Mouse (Mus musculus) CH12F3 (cell line): ENCODE results near the gene Snx29.
"Not testable (repeated sequence)": the region's sequence is repeated elsewhere in the genome, so short reads cannot be mapped to it uniquely, and the experiment has no call there.

Experiments used
- in situ Hi-C: fragments of 300-500 bp; cut with MboI; formaldehyde crosslinking; loops from 2 replicates; pipeline ENCODE4 v1.14.3; 2020; ENCODE audit warnings: low sequenced_read_pairs

Snx29 gene

DNA sequence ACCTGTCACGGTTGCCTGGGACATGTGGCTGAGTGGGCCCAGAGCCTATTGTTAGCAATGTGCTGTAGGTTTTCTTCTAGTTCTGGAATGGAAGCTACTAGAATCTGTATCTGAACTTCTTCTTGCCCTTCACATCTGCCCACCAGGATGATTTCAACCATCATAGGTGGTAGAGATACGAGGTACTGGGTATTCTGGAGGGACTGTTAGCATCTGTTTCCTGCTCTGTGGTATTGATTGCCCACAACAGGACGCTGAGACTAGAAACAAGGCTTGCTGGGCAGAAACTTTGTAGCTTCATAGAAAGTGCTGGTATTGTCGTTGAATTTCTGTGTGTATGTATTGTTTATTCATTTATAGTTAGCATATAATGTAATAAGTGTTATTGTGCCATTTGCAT, 118.9 kb downstream of the Snx29 start:
- in situ Hi-C loops, result no loop called here

DNA sequence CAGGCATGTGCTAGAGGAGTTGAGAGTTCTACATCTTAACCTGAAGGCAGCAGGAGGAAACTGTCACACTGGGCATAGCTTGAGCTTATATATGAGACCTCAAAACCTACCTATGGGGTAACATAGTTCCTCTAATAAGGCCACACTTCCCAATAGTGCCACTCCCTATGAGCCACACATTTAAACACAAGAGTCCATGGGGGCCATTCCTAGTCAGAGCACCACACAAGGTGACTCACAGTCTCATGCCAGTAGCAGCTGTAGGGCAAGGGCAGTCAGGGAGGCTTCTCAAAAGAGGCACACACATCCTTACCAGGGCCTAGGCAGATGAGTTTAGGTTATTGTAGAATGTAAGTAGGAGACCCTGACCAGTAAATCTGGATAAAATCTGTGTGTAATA, 119.8 kb downstream of the Snx29 start:
- in situ Hi-C loops, result no loop called here

DNA sequence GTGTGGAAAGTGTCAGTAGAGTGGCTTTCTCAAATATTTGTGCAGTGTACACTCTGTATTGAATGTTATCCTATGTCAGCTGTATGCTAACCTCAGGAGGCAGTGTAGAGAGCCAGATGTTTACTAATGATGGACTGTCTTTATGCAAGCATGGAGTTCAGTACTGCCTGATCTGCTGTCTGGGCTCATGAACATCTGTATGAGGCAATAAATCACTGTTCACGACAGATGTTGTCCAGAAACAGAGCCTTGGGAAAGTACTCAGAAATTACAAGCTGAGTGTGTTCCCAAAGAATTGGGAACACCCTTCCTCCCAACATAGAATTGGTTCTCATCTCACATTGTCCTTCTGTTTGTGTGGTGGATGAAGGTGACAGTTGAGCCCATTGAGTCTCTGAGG, 121.9 kb downstream of the Snx29 start:
- in situ Hi-C loops, result no loop called here

DNA sequence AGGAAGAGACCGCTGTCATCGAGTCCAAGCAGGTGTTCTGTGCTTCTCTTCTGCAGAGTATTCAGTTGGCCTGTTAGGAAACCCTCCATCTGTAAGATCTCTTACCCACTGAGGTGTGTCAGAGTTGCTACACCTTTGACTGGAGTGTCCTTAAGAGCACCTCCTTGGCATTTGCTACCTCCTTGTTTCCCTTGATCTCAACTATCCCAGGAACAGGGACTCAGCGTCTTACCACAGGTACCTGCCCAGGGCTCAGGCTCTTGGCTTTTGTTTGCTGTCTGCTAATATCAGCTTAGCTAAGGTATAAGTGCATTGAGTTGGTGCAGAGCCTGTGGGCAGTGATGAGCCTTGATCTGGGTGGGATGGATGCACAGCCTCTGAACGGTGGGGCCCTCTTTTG, 124.3 kb downstream of the Snx29 start:
- in situ Hi-C loops, result no loop called here

DNA sequence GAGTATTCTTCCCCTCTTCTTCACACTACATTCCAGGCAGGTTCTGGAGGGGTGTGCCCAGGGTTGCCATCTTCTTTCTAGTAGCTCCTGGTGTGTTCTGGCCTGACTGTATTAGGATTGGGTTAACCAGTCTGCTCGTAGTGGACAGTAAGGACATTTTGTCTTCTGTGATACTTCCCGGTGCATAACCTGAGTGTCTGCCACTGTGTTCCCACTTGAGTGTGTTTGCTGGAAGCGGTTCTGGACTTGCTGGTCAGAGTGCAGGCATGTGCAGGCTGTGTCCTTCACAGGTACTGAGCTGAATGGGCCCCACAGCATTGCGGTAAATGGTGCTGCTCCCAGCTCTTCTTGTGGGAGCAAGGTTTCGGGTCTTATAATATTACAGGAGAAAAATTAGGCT, 125.2 kb downstream of the Snx29 start:
- in situ Hi-C loops, result no loop called here

DNA sequence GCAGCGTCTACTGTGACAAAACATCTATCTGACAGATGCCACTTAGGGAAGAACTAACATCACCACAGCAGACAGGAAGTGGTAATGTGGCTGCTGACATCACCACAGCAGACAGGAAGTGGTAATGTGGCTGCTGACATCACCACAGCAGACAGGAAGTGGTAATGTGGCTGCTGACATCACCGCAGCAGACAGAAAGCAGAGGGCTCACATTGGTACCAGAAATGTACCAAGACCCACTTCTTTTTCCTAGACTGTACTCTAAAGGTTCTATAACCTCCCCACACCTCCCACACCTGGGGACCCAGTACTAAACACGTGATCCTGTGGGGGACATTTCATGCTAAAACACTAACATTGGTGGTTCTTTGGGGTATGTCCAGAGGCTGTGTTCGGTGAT, 126.0 kb downstream of the Snx29 start:
- in situ Hi-C loops, result not testable (repeated sequence)

DNA sequence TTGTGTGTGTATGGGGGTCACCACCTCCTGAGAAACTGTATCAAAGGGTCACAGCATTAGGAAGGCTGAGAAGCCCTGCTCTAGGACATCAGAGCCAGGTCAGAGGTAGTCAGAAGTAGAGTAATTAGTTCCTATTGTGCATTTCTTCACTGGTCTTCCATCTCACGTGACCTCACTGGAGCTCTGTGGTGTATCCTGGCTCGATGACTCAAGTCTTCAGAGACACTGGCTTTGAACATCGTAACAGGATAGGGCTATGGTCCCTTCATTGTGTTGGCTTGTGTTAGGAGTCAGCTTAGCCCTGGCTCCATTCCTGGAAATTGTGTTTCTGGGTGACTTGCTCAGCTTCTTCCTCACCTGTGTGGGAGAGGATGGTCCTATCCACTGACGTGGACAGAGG, 126.6 kb downstream of the Snx29 start:
- in situ Hi-C loops, result no loop called here

DNA sequence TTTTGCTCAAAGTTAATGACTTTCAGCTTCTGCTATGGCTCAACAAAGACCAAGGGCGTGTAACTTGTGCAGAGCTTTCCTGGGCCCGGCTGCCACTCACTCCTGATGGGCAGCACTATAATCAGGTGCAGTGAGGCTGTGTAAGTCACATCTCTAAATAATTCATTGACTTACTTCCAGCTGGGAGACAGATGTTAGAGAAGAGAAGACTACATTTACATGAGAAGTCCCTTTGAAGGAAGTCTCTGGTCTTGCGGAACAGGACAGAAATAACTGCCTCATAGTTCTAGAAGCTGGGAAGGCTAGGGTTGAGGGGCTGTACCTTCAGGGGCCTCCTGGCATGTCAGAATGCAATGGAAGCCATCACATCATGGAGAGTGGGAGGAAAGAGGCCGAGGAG, 127.9 kb downstream of the Snx29 start:
- in situ Hi-C loops, result no loop called here

DNA sequence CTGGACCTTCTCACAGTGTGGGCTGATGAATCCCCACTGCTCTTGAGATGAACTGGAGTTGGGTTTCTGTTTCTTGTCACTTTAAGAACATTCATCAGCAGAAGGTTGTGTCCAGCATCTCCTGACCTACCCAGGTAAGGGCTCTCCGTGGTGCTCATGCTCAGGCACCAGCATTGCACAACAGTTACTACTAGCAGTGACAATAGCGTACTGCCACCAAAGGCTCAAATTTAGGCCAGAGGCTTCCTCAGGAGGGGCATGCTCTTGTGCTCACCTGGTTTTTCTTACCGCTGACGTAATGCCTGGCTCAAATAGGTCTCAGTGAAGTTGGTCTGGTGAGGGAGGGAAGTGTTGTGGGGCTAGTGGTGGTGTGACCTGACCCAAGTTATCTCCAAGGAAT, 132.2 kb downstream of the Snx29 start:
- in situ Hi-C loops, result no loop called here

DNA sequence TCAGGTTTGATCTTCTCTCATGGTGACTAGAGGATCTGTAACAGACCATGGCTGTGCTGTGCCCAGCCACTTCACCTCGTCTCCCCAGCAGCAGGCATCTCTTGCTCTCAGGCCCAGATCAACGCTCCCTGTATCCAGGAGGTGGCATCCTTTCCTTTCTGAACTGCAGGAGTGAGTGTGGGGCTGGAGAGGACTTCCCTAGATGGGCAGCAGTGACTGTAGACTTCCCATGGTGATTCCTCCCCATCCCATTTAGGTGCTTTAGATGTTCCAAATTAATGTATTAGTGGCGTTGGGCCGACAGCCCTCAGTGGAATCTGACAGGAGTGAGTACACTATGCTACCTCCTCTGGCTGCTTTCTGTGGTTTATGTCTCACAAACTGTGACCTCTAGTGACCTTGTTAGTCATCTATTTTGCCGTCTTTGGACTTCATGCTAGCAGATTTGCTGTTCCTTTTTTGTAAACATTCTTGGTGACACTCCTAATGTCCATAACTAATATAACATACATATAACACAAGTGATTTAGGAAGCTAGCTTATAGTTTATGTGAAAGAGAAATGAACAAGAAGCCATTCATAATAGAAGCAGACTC, 132.9 kb downstream of the Snx29 start:
- in situ Hi-C loops, result no loop called here

DNA sequence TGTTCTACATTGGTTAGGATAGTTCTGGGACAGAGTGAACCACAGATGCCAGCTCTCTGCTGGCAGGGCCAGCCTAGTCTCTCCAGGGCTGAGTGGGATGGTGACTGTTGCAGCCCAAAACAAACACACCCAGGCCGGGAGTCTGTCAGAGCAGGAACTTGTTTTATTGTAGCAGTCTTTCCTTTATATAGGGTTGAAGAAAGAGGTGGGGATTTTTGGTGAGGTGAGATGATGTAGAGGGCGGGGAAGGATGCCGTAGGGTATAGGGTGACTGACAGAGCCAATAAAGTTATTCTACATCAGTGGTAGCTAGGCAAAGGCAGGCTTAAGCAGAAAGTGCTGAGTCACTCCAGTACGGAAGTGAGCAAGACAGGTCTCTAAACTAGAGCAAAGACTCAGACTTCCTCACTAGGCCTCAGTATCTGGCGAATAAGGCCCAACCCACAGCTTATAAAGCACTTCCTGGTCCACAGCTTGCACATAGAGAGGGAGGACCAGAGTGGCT, 133.5 kb downstream of the Snx29 start:
- in situ Hi-C loops, result no loop called here

DNA sequence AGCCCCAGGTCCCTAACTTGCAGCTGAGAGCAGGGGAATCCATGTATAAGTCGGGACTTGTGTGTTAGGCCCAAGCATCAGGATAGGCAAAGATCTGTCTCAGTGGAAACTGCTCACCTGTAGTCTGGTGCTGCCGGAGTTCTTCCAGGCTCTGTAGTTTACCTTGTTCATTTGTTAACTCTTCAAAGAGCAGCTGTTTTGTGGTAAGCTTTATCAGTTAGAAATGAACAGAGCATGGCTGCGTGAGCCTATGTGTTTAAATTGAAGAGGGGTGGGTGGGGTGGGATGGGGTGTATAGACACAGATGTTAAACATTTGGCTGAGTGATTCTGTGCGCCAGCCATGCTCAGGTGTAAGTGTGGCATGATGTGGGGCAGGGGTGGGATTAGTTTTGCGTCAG, 134.4 kb downstream of the Snx29 start:
- in situ Hi-C loops, result no loop called here

DNA sequence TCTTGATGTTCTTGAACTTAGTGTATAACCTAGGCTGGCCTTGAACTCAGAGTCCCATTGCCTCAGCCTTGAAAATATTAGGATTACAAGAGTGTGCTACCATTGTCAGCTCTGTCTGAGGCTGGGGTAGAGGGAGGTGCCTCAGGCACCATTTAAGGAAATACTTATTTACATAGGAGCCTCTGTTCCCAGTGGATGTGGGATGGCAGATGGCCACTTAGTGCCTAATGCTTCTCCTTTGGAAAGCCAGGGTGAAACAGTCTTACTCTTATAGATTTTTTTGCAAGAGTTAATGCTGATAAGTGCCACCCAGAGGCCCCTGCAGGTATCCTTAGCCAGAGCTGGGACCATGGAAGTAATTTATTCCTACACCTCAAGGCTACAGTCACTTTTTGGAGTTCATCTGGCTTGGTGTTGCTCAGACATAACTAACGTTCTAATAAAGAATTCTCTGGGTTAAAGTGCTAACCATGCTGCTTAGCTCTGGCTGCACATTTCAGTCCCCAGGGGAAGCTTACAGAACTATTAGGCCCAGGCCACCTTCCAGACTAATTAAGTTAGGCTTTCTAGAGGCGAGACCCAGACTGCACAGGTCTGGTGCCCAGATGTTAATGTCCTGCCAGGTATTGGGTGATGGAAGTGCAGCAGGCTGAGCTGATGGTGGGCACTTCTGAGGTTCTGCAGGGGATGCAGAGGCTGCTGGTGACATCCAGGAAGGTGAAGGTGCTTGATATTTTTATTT, 135.1 kb downstream of the Snx29 start:
- in situ Hi-C loops, result no loop called here

DNA sequence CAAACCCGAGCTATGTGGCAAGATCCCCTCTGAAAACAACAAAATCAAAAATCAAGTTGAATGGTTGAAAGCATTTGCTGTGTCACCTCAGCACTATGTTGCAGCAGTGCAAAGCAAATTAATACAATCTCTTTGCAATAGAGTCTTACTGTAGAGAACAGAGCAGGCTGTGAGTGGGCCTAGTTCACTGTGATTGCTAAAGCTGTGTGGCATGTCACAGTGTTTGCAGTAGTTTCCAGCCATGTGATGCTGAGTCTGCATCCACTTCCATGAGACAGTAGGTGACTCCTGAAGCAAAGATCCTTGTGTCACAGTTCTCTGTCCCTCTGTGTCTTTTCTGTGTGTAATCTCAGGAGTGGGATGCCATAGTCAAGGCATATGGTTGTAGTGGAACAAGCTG, 137.5 kb downstream of the Snx29 start:
- in situ Hi-C loops, result loop anchor here (10.0 kb wide), 1 partner anchor 145 kb away; no protein-coding TSS in a partner anchor

DNA sequence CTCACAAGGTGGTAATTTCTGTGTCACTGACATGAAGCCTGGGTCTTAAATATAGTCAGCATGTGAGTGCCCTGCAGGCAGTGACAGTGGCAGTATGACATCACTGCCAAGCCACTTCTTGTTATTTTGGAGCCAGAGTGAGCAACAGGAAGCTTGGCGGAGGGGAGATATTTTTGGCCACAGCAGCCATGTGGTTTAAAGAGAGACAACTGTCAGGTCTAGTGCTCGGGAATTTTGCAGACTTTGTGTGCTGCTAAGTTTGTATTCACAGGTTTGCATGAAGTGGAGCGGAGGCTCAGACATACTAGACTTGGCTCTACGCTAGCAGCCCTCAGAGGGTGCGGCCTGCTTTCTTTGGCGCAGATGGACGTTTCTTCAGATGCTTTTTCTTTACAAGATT, 138.9 kb downstream of the Snx29 start:
- in situ Hi-C loops, result loop anchor here (10.0 kb wide), 1 partner anchor 143 kb away; no protein-coding TSS in a partner anchor

DNA sequence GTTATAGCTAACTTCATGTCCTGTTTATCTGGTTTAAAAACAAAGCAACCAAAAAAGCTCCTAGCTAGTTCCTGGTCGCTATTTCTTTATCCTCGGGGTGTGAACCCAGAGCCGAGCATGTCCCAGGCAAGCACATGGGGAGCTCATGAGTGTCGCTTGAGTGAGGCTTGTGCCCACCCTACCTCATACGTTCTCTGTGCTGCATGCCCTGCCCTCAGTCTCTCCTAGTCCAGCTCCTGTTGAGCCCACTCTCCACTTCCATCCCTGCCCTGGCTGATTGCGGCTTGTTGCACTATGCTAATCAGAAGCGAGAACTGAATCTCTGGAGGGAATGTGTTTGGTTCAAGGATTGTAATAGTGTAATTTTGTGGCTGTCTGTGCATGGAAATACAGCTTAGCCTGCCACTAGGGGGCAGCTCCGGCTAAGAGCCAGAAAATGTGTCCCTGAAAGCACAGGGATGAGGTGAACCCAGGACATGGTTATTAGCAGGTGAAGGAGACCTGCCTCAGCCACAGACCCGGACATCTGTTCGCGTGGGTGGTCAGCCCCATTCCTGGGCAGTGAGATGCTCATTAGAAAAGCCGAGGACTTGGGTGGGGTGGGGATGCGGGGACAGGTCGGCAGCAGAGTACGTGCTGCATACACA, 145.9 kb downstream of the Snx29 start:
- in situ Hi-C loops, result loop anchor here (10.0 kb wide), 1 partner anchor 136 kb away; no protein-coding TSS in a partner anchor

DNA sequence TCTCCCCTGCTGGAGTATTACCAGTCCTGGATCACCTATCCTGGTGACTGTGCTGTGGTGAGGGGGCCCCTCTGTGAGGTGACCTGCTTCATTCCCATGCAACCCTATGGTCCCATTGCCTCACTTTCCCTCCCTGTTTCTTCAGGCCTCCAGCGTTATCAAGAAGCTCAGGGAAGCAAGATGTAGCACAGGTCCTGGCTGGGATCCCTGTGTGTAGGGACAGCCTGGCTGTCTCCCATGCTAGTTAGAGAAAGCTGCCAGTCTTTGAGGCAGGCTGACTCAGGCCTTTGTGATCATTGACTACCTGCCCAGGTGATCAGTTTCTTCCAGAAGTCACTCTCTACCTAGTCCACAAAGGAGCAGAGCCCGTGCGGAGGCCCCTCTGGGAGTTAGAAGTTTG, 146.8 kb downstream of the Snx29 start:
- in situ Hi-C loops, result loop anchor here (10.0 kb wide), 1 partner anchor 135 kb away; no protein-coding TSS in a partner anchor

DNA sequence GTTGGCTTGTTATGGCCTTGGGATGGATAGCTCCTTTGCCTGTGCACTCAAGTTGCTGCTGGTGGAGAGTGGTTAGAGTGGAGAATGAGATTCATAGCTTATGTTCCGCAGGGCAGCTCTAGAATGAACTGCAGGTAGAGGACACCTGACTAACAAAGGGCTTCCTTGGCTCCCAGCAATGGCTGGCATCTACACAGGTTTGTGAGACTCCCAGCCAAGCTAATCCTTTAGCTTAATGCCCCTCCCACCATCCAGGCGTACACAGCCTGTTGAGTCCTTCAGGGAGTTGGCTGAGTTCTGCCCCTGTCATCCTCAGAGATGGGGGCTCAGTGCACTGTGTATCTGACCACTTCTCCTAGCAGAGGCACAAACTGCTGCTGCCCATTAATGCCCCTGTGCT, 148.5 kb downstream of the Snx29 start:
- in situ Hi-C loops, result no loop called here

DNA sequence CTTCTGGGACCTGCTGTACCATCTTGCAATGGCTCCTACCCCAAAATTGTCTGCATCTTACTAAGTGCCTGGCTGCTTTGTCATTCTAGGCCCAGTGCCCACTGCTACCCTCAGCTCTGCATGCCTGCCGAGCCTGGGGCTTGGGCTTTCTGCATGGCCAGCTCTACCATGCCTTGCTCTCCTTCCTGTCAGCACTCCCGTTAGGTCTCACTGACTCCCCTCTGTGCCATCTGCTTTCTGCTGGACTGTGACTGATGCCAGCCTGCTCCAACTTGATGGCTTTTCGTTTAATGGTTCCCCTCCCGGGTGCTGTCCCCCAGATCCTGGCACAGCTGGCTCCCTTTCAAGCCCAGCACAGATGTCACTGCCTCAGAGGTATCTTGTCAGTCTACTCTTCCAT, 150.1 kb downstream of the Snx29 start:
- in situ Hi-C loops, result no loop called here

DNA sequence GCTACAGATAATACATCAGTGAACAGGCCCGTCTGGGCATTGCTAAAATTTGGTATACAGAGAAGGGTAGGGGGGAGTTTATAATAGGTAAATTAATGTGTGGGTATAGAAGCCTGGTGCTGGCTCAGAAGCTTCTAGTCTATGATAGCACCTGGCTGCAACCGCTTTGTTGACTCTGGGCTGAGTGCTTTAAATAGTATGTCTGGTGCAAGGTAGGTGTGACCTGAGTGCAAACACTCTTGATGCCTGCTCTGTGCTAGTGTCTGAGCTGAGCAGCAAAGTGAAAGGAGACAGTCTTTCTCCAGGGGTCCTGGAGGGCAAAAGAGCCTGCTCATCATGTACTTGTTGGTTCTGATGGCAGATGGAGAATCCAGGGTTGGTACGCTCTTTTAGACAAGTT, 150.8 kb downstream of the Snx29 start:
- in situ Hi-C loops, result no loop called here

DNA sequence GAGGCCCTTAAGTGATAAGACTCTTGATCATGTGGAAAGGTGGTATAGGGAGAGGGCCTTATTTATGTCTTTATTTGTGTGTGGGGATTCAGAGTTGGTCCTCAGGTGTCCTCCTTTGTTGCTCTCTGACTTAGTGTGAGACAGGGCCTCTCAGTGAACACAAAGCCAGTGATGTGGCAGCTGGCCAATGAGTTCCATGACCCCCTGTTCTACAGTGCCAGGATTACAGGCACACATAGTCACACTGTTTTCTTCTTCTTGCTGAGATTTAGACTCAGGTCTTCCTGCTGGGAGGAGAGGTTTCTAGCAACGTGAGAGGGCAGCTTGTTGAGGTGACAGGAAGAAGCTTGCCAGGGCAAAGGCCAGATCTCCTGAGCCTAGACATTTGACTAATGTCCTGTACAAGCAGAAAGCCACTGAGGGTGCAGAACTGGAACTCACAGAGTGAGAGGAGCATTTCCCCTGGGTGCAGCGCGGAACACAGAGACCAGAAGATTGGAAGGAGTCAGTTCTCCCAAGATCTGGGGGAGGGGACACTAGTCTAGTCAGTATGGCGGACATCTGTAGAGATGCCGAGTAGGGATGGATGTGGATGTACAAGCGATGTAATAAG, 151.3 kb downstream of the Snx29 start:
- in situ Hi-C loops, result no loop called here
